Mouse (Mus musculus) midbrain, embryonic 12.5 days (tissue): ENCODE measurements around the gene Tmf1. TPM values are rescaled to one million over a fixed set of nuclear protein-coding genes. Genes with fewer than 3 reads are reported as not detected.

Source experiments
- ATAC-seq: fragments of 200-750 bp; cut with Nextera tagmentation; 2 replicates; pipeline ENCODE4 v1.8.0; 2017; ENCODE audit warnings: low read depth, moderate TSS enrichment, moderate library complexity; ENCODE audit not compliant: low FRiP score
- H3K27ac ChIP-seq: fragments of 300-500 bp; sonication (generic); replicated peaks from 2 replicates; pipeline ENCODE4 v1.5.1; 2016; ENCODE audit warnings: mild to moderate bottlenecking
- H3K27me3 ChIP-seq: fragments of 300-500 bp; sonication (generic); 2 replicates; pipeline ENCODE4 v1.6.1; 2016; ENCODE audit warnings: mild to moderate bottlenecking
- H3K36me3 ChIP-seq: fragments of 300-500 bp; sonication (generic); 2 replicates; pipeline ENCODE4 v1.6.1; 2016
- H3K4me1 ChIP-seq: fragments of 300-500 bp; sonication (generic); 2 replicates; pipeline ENCODE4 v1.6.1; 2016
- H3K4me2 ChIP-seq: fragments of 300-500 bp; sonication (generic); replicated peaks from 2 replicates; pipeline ENCODE4 v1.6.1; 2016; ENCODE audit warnings: mild to moderate bottlenecking, moderate library complexity
- H3K4me3 ChIP-seq: fragments of 300-500 bp; sonication (generic); 2 replicates; pipeline ENCODE4 v1.5.1; 2016; ENCODE audit warnings: mild to moderate bottlenecking
- H3K9ac ChIP-seq: fragments of 300-500 bp; sonication (generic); replicated peaks from 2 replicates; pipeline ENCODE4 v1.6.1; 2016; ENCODE audit warnings: mild to moderate bottlenecking, moderate library complexity
- H3K9me3 ChIP-seq: fragments of 300-500 bp; sonication (generic); 2 replicates; pipeline ENCODE4 v1.6.1; 2016; ENCODE audit warnings: mild to moderate bottlenecking
- WGBS: fragments of 180-500 bp; shearing (Covaris S2); methylation state at CpG from one replicate; pipeline ENCODE4 v1.1.7; 2016; 5-methylcytosine and 5-hydroxymethylcytosine counted together
- polyA plus RNA-seq: library from polyadenylated mRNA; unstranded; fragments of >200 nt; fragmentation: Nextera tagmentation; extraction: Ambion mirVana; gene quantifications from 2 replicates; pipeline ENCODE4 v1.2.1, GENCODE M21; 2016

Tmf1 gene
- polyA plus RNA-seq, 1 experiment from 2014 or later, result 34.3 TPM

DNA sequence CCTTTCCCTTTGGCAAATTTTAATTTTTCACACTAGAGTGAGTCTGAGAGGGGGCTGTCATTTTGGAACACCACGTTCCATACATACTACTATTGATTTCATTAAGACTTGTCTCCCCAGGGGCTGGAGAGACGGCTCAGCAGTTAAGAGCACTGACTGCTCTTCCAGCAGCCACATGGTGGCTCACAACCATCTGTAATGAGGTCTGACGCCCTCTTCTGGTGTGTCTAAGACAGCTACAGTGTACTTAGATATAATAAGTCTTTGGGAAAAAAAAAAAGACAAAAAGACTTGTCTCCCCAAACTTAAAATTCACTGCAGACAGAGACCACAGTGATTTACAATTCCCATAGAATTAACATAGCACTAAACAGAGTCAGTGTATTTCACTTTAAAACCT is 21.5 kb upstream of the Tmf1 start:
- WGBS, result 58% methylated on average over 3 of the region's 3 CpGs
- Histone ChIP-seq H3K9ac (no peak overlapping the region), H3K36me3 (peaks cover 29% of the 10 kb centered on the region), H3K9me3 (no peaks in the 10 kb centered on the region), H3K27me3 (no peaks in the 10 kb centered on the region), H3K4me1 (peaks cover 11% of the 10 kb centered on the region), H3K4me2 (no peak overlapping the region), H3K4me3 (no peak overlapping the region), H3K27ac (no peak overlapping the region)
- no peak for ATAC-seq

GRCm38 (mm10) chr6:97179367-97179828 is 476 bp upstream of the Tmf1 start:
- ATAC-seq, result no peak; the same call in 1 of the 2 replicates
- 12% methylated on average over 11 of the region's 11 CpGs for WGBS
- peaks cover 8% of the 10 kb centered on the region for H3K36me3 ChIP-seq

DNA sequence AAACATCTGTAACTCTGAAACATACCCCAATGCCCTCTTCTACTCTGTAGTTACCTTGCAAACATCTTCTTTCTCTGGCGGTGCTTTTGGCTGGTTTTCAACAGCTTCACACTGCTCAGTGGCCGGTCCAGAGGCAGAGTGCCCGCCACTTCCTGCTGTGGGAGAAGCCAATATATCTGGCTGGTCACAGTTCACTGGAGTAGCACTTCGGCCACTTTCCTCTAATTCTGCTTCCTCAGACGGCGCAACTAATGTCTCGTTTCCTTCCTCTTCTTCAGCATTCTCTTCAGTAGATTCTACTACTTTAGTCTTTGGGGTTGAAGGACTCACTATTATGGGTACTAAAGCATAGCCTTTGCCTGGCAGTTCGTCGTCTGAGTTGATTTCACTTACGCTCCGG is 3.2 kb downstream of the Tmf1 start:
- Histone ChIP-seq H3K27ac (no peak overlapping the region), H3K9me3 (no peaks in the 10 kb centered on the region), H3K9ac (no peak overlapping the region), H3K4me3 (no peak overlapping the region), H3K4me2 (no peak overlapping the region), H3K4me1 (peaks cover 15% of the 10 kb centered on the region), H3K27me3 (no peaks in the 10 kb centered on the region), H3K36me3 (peaks cover 21% of the 10 kb centered on the region)
- 80% methylated on average over 11 of the region's 11 CpGs for WGBS
- ATAC-seq, result no peak

More at GRCm38 (mm10) chr6:97179367-97179828, 476 bp upstream of the Tmf1 start:
- H3K9ac ChIP-seq, result peak overlapping the region; percentile 94
- peaks cover 8% of the 10 kb centered on the region; the same call in 1 of the 2 replicates for H3K27me3 ChIP-seq
- H3K27ac ChIP-seq, result peak overlapping the region; percentile 95
- peak overlapping the region; percentile 93 for H3K4me3 ChIP-seq
- H3K4me1 ChIP-seq, result peaks cover 15% of the 10 kb centered on the region
- H3K4me2 ChIP-seq, result peak overlapping the region; percentile 70
- no peaks in the 10 kb centered on the region for H3K9me3 ChIP-seq

DNA sequence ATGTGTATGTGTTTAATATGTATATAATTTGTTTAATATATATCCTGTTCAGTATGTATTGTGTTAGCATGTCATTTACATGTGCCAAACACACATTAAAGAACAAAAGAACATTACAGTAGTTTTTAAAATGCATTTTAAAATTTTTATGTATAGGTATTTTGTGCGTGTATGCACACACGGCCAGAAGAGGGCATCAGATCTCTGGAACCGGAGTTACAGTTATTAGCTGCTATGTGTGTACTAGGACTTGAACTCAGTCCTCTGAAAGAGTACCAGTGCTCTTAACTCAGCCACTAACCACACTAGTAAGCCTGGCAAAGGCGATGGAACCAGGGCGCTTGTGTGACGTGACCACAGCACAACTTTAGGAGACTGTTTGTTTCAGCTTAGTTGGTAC is 28.8 kb downstream of the Tmf1 start:
- Histone ChIP-seq H3K9ac (no peak overlapping the region), H3K9me3 (no peaks in the 10 kb centered on the region), H3K36me3 (no peaks in the 10 kb centered on the region), H3K27me3 (peaks cover 7% of the 10 kb centered on the region; the same call in 1 of the 2 replicates), H3K4me2 (no peak overlapping the region), H3K4me3 (no peak overlapping the region), H3K4me1 (peaks cover 17% of the 10 kb centered on the region), H3K27ac (no peak overlapping the region)
- no peak for ATAC-seq
- 85% methylated on average over 6 of the region's 6 CpGs for WGBS

DNA sequence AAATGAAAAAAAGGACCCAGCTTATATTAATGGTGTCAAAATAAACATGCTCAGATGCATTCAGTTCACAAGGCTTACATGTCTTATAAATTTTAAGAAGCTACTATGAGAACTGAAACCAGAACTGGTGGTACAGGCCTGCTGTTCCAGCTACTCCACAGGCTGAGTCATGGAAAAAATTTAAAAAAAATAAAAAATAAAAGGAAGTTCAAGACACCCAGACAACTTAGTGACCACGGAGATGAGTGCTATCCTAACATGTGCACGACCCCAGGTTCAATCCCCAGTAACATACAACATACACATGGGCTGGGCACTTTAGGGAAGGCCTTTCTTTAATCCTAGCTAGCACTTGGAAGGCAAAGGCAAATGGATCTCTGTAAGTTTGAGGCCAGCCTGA is 29.2 kb downstream of the Tmf1 start:
- Histone ChIP-seq H3K9ac (no peak overlapping the region), H3K27me3 (peaks cover 7% of the 10 kb centered on the region; the same call in 1 of the 2 replicates), H3K9me3 (no peaks in the 10 kb centered on the region), H3K4me3 (no peak overlapping the region), H3K4me2 (no peak overlapping the region), H3K4me1 (peaks cover 17% of the 10 kb centered on the region), H3K27ac (no peak overlapping the region), H3K36me3 (no peaks in the 10 kb centered on the region)
- 89% methylated on average over 2 of the region's 2 CpGs for WGBS
- ATAC-seq, result no peak

GRCm38 (mm10) chr6:97148383-97149251 is 30.3 kb downstream of the Tmf1 start, which contains the start of gene Eogt:
TSS of gene Eogt (minus strand) at chr6:97149182.
- H3K4me1 ChIP-seq, result peaks cover 20% of the 10 kb centered on the region
- no peaks in the 10 kb centered on the region for H3K9me3 ChIP-seq
- H3K4me3 ChIP-seq, result peak within 1 kb of the TSS; percentile 73
- peak; percentile 75 for ATAC-seq
- peak within 1 kb of the TSS; percentile 99 for H3K4me2 ChIP-seq
- H3K36me3 ChIP-seq, result no peaks in the 10 kb centered on the region
- H3K9ac ChIP-seq, result peak within 1 kb of the TSS; percentile 76
- H3K27me3 ChIP-seq, result peaks cover 7% of the 10 kb centered on the region; the same call in 1 of the 2 replicates
- H3K27ac ChIP-seq, result peak within 1 kb of the TSS; percentile 69
- under 1% methylated on average over 56 of the region's 56 CpGs for WGBS

GRCm38 (mm10) chr6:97147755-97148382 is 31.1 kb downstream of the Tmf1 start:
- Histone ChIP-seq H3K4me2 (peak overlapping the region; percentile 99), H3K9me3 (no peaks in the 10 kb centered on the region), H3K36me3 (no peaks in the 10 kb centered on the region), H3K9ac (peak overlapping the region; percentile 76), H3K4me1 (peaks cover 20% of the 10 kb centered on the region), H3K27ac (peak overlapping the region; percentile 69; the same call in 1 of the 2 replicates), H3K27me3 (peaks cover 7% of the 10 kb centered on the region; the same call in 1 of the 2 replicates), H3K4me3 (peak overlapping the region; percentile 73)
- ATAC-seq, result peak; percentile 53; the same call in 1 of the 2 replicates
- WGBS, result 19% methylated on average over 18 of the region's 18 CpGs

DNA sequence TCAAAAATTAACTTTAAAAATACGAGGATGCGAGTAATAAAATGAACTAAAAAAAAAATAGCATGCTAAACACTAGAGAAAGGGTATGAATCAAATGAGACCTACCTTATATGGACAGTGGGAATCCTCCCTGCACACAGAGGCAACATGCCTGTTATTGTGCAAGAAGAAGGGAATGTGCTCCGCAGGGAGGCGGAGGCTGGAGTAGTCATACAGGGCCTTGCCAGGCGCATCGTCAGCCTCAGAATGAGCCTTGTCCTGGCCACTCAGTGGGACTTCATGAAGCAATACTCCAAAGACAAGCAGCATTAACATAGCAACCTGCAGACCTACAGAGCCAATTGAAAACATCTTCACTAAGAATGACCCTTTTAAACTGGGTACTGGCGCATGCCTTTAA is 33.8 kb downstream of the Tmf1 start:
- no peaks in the 10 kb centered on the region for H3K9me3 ChIP-seq
- H3K4me3 ChIP-seq, result no peak overlapping the region
- H3K36me3 ChIP-seq, result no peaks in the 10 kb centered on the region
- ATAC-seq, result no peak
- no peak overlapping the region for H3K4me2 ChIP-seq
- H3K27me3 ChIP-seq, result peaks cover 7% of the 10 kb centered on the region; the same call in 1 of the 2 replicates
- H3K9ac ChIP-seq, result no peak overlapping the region
- H3K4me1 ChIP-seq, result peaks cover 20% of the 10 kb centered on the region
- H3K27ac ChIP-seq, result no peak overlapping the region
- WGBS, result 90% methylated on average over 7 of the region's 7 CpGs

DNA sequence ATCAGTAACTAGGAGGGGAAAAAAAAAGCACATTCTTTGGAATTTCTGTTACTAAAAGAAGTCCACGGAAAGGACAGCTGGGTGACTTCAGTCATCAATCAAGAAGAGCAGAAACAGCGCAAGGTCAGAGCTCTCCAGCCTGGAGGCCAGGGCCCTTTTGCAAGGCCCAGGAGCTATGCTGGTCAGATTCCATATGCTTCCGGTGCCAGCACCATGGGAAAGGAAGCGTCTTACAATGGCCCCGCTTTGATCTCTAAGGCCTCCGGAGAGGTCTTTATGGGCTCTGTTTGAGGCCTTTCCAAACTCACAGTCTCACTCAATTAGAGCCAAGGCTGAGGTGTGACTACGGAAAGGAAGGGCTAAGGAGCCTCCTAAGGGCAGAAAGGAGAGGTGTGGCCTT is 34.6 kb downstream of the Tmf1 start:
- H3K36me3 ChIP-seq, result no peaks in the 10 kb centered on the region
- ATAC-seq, result no peak
- no peak overlapping the region for H3K4me3 ChIP-seq
- H3K9ac ChIP-seq, result no peak overlapping the region
- no peaks in the 10 kb centered on the region for H3K9me3 ChIP-seq
- 52% methylated on average over 7 of the region's 7 CpGs for WGBS
- H3K4me2 ChIP-seq, result no peak overlapping the region
- H3K27me3 ChIP-seq, result peaks cover 7% of the 10 kb centered on the region; the same call in 1 of the 2 replicates
- H3K4me1 ChIP-seq, result peaks cover 20% of the 10 kb centered on the region
- H3K27ac ChIP-seq, result no peak overlapping the region

DNA sequence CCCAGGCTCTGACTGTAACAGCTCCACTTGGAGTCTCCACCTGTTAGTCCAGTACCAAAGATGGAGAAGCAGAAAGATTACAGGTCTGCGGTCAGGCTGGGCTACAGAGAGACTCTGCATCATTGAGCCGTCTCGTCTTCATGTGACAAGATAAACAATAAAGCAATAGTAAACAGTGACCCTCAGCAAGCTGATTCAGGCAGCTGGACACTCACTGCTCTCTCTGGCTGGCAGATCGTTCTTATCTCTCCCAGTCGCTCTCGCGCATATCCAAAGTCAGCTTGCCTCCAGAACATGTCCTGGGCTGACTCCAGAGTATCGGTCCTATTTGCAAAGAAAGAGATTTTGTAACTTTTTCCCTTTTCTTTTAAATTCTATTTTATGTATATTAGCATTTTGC is 36.3 kb downstream of the Tmf1 start:
- Histone ChIP-seq H3K4me2 (no peak overlapping the region), H3K9ac (no peak overlapping the region), H3K4me3 (no peak overlapping the region), H3K27me3 (peaks cover 4% of the 10 kb centered on the region; the same call in 1 of the 2 replicates), H3K36me3 (no peaks in the 10 kb centered on the region), H3K27ac (no peak overlapping the region), H3K4me1 (peaks cover 5% of the 10 kb centered on the region; the same call in 1 of the 2 replicates), H3K9me3 (no peaks in the 10 kb centered on the region)
- no peak for ATAC-seq
- WGBS, result 90% methylated on average over 8 of the region's 8 CpGs

DNA sequence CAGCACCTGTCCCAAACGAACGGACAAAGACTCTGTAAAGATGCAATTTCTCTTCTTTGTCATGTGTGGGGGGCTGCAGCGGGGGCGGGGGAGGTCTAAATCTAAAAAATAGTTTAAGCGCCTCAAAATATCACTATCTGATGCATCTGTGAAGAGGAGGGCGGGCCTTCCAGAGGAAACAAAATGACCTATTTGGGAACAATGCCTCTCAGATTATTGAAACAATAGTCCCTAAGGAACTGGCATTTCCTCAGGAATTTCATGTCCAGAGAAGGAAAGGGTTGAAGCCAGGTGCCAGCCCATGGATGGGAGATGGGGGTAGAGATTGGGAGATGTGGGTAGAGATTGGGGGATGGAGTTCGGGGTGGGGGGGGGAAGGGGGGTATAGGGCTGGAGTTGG is 37.1 kb downstream of the Tmf1 start:
- WGBS, result 88% methylated on average over 7 of the region's 7 CpGs
- no peak overlapping the region for H3K27ac ChIP-seq
- H3K4me1 ChIP-seq, result peaks cover 3% of the 10 kb centered on the region; the same call in 1 of the 2 replicates
- H3K9ac ChIP-seq, result no peak overlapping the region
- no peak overlapping the region for H3K4me2 ChIP-seq
- H3K4me3 ChIP-seq, result no peak overlapping the region
- no peaks in the 10 kb centered on the region for H3K27me3 ChIP-seq
- no peaks in the 10 kb centered on the region for H3K9me3 ChIP-seq
- ATAC-seq, result no peak
- no peaks in the 10 kb centered on the region for H3K36me3 ChIP-seq
